Mouse (Mus musculus): ENCODE measurements at regions not wholly inside any gene's neighbourhood (a gene's known extent, or its start where the extent isn't known, plus 50 kb on each side); places are given as distances from the start of the nearest gene placed in this dataset.
"Not testable (repeated sequence)": the region's sequence is repeated elsewhere in the genome, so short reads cannot be mapped to it uniquely, and the experiment has no call there.

- no peak for DNase-seq (ENCODE audit: low read depth, low spot score)
Observed at GRCm38 (mm10) chr12:109749256-109749655, 149.1 kb upstream of the Rtl1 start.

GRCm38 (mm10) chr12:109749711-109750243 lies 149.6 kb upstream of the Rtl1 start:
- peak; percentile 46 for DNase-seq (ENCODE audit: low read depth, low spot score)

GRCm38 (mm10) chr12:109754986-109755385 lies 154.9 kb upstream of the Rtl1 start:
- DNase-seq (ENCODE audit: low read depth, low spot score): no peak

GRCm38 (mm10) chr12:109764293-109764692 lies 164.2 kb upstream of the Rtl1 start:
- DNase-seq (ENCODE audit: low read depth, low spot score): no peak

GRCm38 (mm10) chr12:109766602-109767001 lies 166.5 kb upstream of the Rtl1 start:
- not testable (repeated sequence) for DNase-seq (ENCODE audit: low read depth, low spot score)

GRCm38 (mm10) chr12:109772543-109772942 lies 172.4 kb upstream of the Rtl1 start:
- no peak for DNase-seq (ENCODE audit: low read depth, low spot score)

- DNase-seq (ENCODE audit: low read depth, low spot score): no peak
Observed at GRCm38 (mm10) chr12:109773909-109774313, 173.8 kb upstream of the Rtl1 start.

- DNase-seq (ENCODE audit: low read depth, low spot score): no peak
Observed at GRCm38 (mm10) chr12:109798846-109799245, 198.7 kb upstream of the Rtl1 start.

GRCm38 (mm10) chr12:109799395-109799794 lies 199.3 kb upstream of the Rtl1 start:
- no peak for DNase-seq (ENCODE audit: low read depth, low spot score)

- no peak for DNase-seq (ENCODE audit: low read depth, low spot score)
Observed at GRCm38 (mm10) chr12:109827241-109827915, 227.2 kb upstream of the Rtl1 start.

- peak; percentile 37 for DNase-seq (ENCODE audit: low read depth, low spot score)
Observed at GRCm38 (mm10) chr12:109830303-109831020, 230.3 kb upstream of the Rtl1 start.

- no peak for DNase-seq (ENCODE audit: low read depth, low spot score)
Observed at GRCm38 (mm10) chr12:109832964-109833363, 232.8 kb upstream of the Rtl1 start.

GRCm38 (mm10) chr12:109836521-109836920 lies 236.4 kb upstream of the Rtl1 start:
- no peak for DNase-seq (ENCODE audit: low read depth, low spot score)

- DNase-seq (ENCODE audit: low read depth, low spot score): no peak
Observed at GRCm38 (mm10) chr12:109839126-109839587, 239.0 kb upstream of the Rtl1 start.

GRCm38 (mm10) chr12:109839946-109840524 lies 239.9 kb upstream of the Rtl1 start:
- DNase-seq (ENCODE audit: low read depth, low spot score): no peak

GRCm38 (mm10) chr12:109844723-109845601 lies 244.8 kb upstream of the Rtl1 start:
- no peak for DNase-seq (ENCODE audit: low read depth, low spot score)

GRCm38 (mm10) chr12:109845602-109845906 lies 245.4 kb upstream of the Rtl1 start:
- no peak for DNase-seq (ENCODE audit: low read depth, low spot score)

GRCm38 (mm10) chr12:109856336-109856735 lies 256.2 kb upstream of the Rtl1 start:
- no peak for DNase-seq (ENCODE audit: low read depth, low spot score)

- no peak for DNase-seq (ENCODE audit: low read depth, low spot score)
Observed at GRCm38 (mm10) chr12:109857705-109858104, 257.6 kb upstream of the Rtl1 start.

- DNase-seq (ENCODE audit: low read depth, low spot score): no peak
Observed at GRCm38 (mm10) chr12:109864826-109865225, 264.7 kb upstream of the Rtl1 start.

GRCm38 (mm10) chr12:109871021-109871420 lies 270.9 kb upstream of the Rtl1 start:
- no peak for DNase-seq (ENCODE audit: low read depth, low spot score)

GRCm38 (mm10) chr12:109874466-109874865 lies 274.3 kb upstream of the Rtl1 start:
- DNase-seq (ENCODE audit: low read depth, low spot score): no peak
